Mouse (Mus musculus) embryonic facial prominence, embryonic 15.5 days (tissue): ENCODE measurements around the gene Rest. TPM values are rescaled to one million over a fixed set of nuclear protein-coding genes. Genes with fewer than 3 reads are reported as not detected.
"Not testable (repeated sequence)": the region's sequence is repeated elsewhere in the genome, so short reads cannot be mapped to it uniquely, and the experiment has no call there.

Experiments
- ATAC-seq: fragments of 200-750 bp; cut with Nextera tagmentation; 2 replicates; pipeline ENCODE4 v1.8.0; 2017; ENCODE audit warnings: low read depth, moderate TSS enrichment; ENCODE audit not compliant: insufficient number of reproducible peaks, low FRiP score, low TSS enrichment
- H3K27ac ChIP-seq: fragments of 300-500 bp; sonication (generic); replicated peaks from 2 replicates; pipeline ENCODE4 v1.5.1; 2015; ENCODE audit warnings: mild to moderate bottlenecking, inconsistent platforms
- H3K27me3 ChIP-seq: fragments of 300-500 bp; sonication (generic); 2 replicates; pipeline ENCODE4 v1.6.1; 2015; ENCODE audit warnings: inconsistent platforms
- H3K36me3 ChIP-seq: fragments of 300-500 bp; sonication (generic); 2 replicates; pipeline ENCODE4 v1.6.1; 2015; ENCODE audit warnings: mild to moderate bottlenecking, inconsistent platforms
- H3K4me1 ChIP-seq: fragments of 300-500 bp; sonication (generic); 2 replicates; pipeline ENCODE4 v1.6.1; 2015; ENCODE audit warnings: inconsistent platforms
- H3K4me2 ChIP-seq: fragments of 300-500 bp; sonication (generic); replicated peaks from 2 replicates; pipeline ENCODE4 v1.6.1; 2015; ENCODE audit warnings: mild to moderate bottlenecking, inconsistent platforms
- H3K4me3 ChIP-seq: fragments of 300-500 bp; sonication (generic); replicated peaks from 2 replicates; pipeline ENCODE4 v1.5.1; 2015; ENCODE audit warnings: mild to moderate bottlenecking, inconsistent platforms
- H3K9ac ChIP-seq: fragments of 300-500 bp; sonication (generic); 2 replicates; pipeline ENCODE4 v1.6.1; 2015; ENCODE audit warnings: inconsistent platforms
- H3K9me3 ChIP-seq: fragments of 300-500 bp; sonication (generic); replicated peaks from 2 replicates; pipeline ENCODE4 v1.6.1; 2016; ENCODE audit warnings: inconsistent platforms
- WGBS: fragments of 180-500 bp; shearing (Covaris S2); methylation state at CpG from one replicate; pipeline ENCODE4 v1.1.7; 2015; 5-methylcytosine and 5-hydroxymethylcytosine counted together
- polyA plus RNA-seq: library from polyadenylated mRNA; unstranded; fragments of >200 nt; fragmentation: Nextera tagmentation; extraction: Ambion mirVana; gene quantifications from 2 replicates; pipeline ENCODE4 v1.2.1, GENCODE M21; 2015

Rest gene
- polyA plus RNA-seq = 35.7 and 36.3 TPM in 2 replicates

- peak; percentile 90 for ATAC-seq
- peak within 1 kb of the TSS; percentile 88 for H3K9ac ChIP-seq
- no peaks in the 10 kb centered on the region for H3K27me3 ChIP-seq
- H3K36me3 ChIP-seq = peaks cover 21% of the 10 kb centered on the region
- peak within 1 kb of the TSS; percentile 56 for H3K4me2 ChIP-seq
- H3K9me3 ChIP-seq = no peaks in the 10 kb centered on the region
- under 1% methylated on average over 65 of the region's 78 CpGs for WGBS
- peaks cover 20% of the 10 kb centered on the region for H3K4me1 ChIP-seq
- H3K27ac ChIP-seq = peak within 1 kb of the TSS; percentile 96
- peak within 1 kb of the TSS; percentile 87 for H3K4me3 ChIP-seq
These were observed at the start of gene Rest for GRCm38 (mm10) chr5:77265081-77265670. Gene Rest, plus strand, starts transcription at chr5:77265491.

GRCm38 (mm10) chr5:77217211-77217610 lies 48.1 kb upstream of the Rest start:
- Histone ChIP-seq H3K36me3 (no peaks in the 10 kb centered on the region), H3K27ac (no peak overlapping the region), H3K4me2 (peak overlapping the region; percentile 33), H3K4me3 (peak overlapping the region; percentile 24), H3K9ac (no peak overlapping the region), H3K27me3 (no peaks in the 10 kb centered on the region), H3K9me3 (no peaks in the 10 kb centered on the region), H3K4me1 (0 out of 2 replicates have a peak, but pooled peaks cover 4% of the 10 kb centered on the region)
- ATAC-seq = no peak
- WGBS = 10% methylated on average over 9 of the region's 9 CpGs

GRCm38 (mm10) chr5:77217724-77218123 lies 47.6 kb upstream of the Rest start:
- no peaks in the 10 kb centered on the region for H3K27me3 ChIP-seq
- no peak overlapping the region for H3K27ac ChIP-seq
- H3K4me2 ChIP-seq = peak overlapping the region; percentile 33
- no peak overlapping the region for H3K9ac ChIP-seq
- 0 out of 2 replicates have a peak overlapping the region, but pooled peaks have one; percentile 24 for H3K4me3 ChIP-seq
- H3K4me1 ChIP-seq = 0 out of 2 replicates have a peak, but pooled peaks cover 4% of the 10 kb centered on the region
- H3K36me3 ChIP-seq = no peaks in the 10 kb centered on the region
- 12% methylated on average over 2 of the region's 2 CpGs for WGBS
- H3K9me3 ChIP-seq = no peaks in the 10 kb centered on the region
- ATAC-seq = peak; percentile 62; the same call in 1 of the 2 replicates

GRCm38 (mm10) chr5:77223043-77223975 lies 42.0 kb upstream of the Rest start:
- H3K4me1 ChIP-seq = no peaks in the 10 kb centered on the region
- H3K27me3 ChIP-seq = no peaks in the 10 kb centered on the region
- 75% methylated on average over 11 of the region's 11 CpGs for WGBS
- H3K9me3 ChIP-seq = no peaks in the 10 kb centered on the region
- no peak overlapping the region for H3K4me2 ChIP-seq
- ATAC-seq = no peak
- H3K9ac ChIP-seq = no peak overlapping the region
- H3K4me3 ChIP-seq = no peak overlapping the region
- no peak overlapping the region for H3K27ac ChIP-seq
- H3K36me3 ChIP-seq = no peaks in the 10 kb centered on the region

- ATAC-seq = no peak
These were observed 36.3 kb upstream of the Rest start for GRCm38 (mm10) chr5:77228986-77229385.

GRCm38 (mm10) chr5:77231863-77232262 lies 33.4 kb upstream of the Rest start:
- not testable (repeated sequence) for H3K4me2 ChIP-seq, H3K36me3 ChIP-seq, ATAC-seq

More at GRCm38 (mm10) chr5:77228986-77229385, 36.3 kb upstream of the Rest start:
- no peak overlapping the region for H3K9ac ChIP-seq
- 13% methylated on average over 1 of the region's 1 CpGs for WGBS
- no peak overlapping the region for H3K4me3 ChIP-seq
- H3K9me3 ChIP-seq = no peaks in the 10 kb centered on the region
- no peaks in the 10 kb centered on the region for H3K36me3 ChIP-seq
- no peak overlapping the region for H3K27ac ChIP-seq
- H3K27me3 ChIP-seq = no peaks in the 10 kb centered on the region
- H3K4me2 ChIP-seq = no peak overlapping the region
- no peaks in the 10 kb centered on the region for H3K4me1 ChIP-seq

GRCm38 (mm10) chr5:77234921-77235320 lies 30.4 kb upstream of the Rest start:
- no peak overlapping the region for H3K4me3 ChIP-seq
- H3K27me3 ChIP-seq = no peaks in the 10 kb centered on the region
- no peak overlapping the region for H3K4me2 ChIP-seq
- H3K36me3 ChIP-seq = no peaks in the 10 kb centered on the region
- H3K27ac ChIP-seq = no peak overlapping the region
- 44% methylated on average over 3 of the region's 3 CpGs for WGBS
- no peak for ATAC-seq
- no peak overlapping the region for H3K9ac ChIP-seq
- no peaks in the 10 kb centered on the region for H3K9me3 ChIP-seq
- no peaks in the 10 kb centered on the region for H3K4me1 ChIP-seq

More at GRCm38 (mm10) chr5:77231863-77232262, 33.4 kb upstream of the Rest start:
- not testable (repeated sequence) for H3K9ac ChIP-seq, H3K4me1 ChIP-seq, H3K27ac ChIP-seq, H3K27me3 ChIP-seq, H3K4me3 ChIP-seq, H3K9me3 ChIP-seq
- 92% methylated on average over 4 of the region's 4 CpGs for WGBS

- no peaks in the 10 kb centered on the region for H3K36me3 ChIP-seq
- no peaks in the 10 kb centered on the region for H3K4me1 ChIP-seq
- H3K4me3 ChIP-seq = no peak overlapping the region
- H3K4me2 ChIP-seq = no peak overlapping the region
- H3K9me3 ChIP-seq = no peaks in the 10 kb centered on the region
- H3K27me3 ChIP-seq = no peaks in the 10 kb centered on the region
- 67% methylated on average over 2 of the region's 2 CpGs for WGBS
- H3K9ac ChIP-seq = no peak overlapping the region
- no peak overlapping the region for H3K27ac ChIP-seq
- ATAC-seq = no peak
These were observed 28.2 kb upstream of the Rest start for GRCm38 (mm10) chr5:77237104-77237503.

GRCm38 (mm10) chr5:77244331-77244987 lies 20.8 kb upstream of the Rest start:
- Histone ChIP-seq H3K27ac (no peak overlapping the region), H3K4me1 (peaks cover 13% of the 10 kb centered on the region; the same call in 1 of the 2 replicates), H3K4me3 (no peak overlapping the region), H3K36me3 (no peaks in the 10 kb centered on the region), H3K9me3 (no peaks in the 10 kb centered on the region), H3K4me2 (no peak overlapping the region), H3K27me3 (no peaks in the 10 kb centered on the region), H3K9ac (no peak overlapping the region)
- 28% methylated on average over 8 of the region's 8 CpGs for WGBS
- 0 out of 2 replicates have a peak, but pooled peaks have one; percentile 46 for ATAC-seq

- ATAC-seq = no peak
- no peaks in the 10 kb centered on the region for H3K36me3 ChIP-seq
- H3K27ac ChIP-seq = peak overlapping the region; percentile 72
- peak overlapping the region; percentile 47 for H3K4me2 ChIP-seq
- peak overlapping the region; percentile 35 for H3K4me3 ChIP-seq
- no peak overlapping the region for H3K9ac ChIP-seq
- peaks cover 13% of the 10 kb centered on the region; the same call in 1 of the 2 replicates for H3K4me1 ChIP-seq
- no peaks in the 10 kb centered on the region for H3K27me3 ChIP-seq
- 24% methylated on average over 7 of the region's 7 CpGs for WGBS
- no peaks in the 10 kb centered on the region for H3K9me3 ChIP-seq
These were observed 19.9 kb upstream of the Rest start for GRCm38 (mm10) chr5:77245463-77245786.
